Mouse (Mus musculus): ENCODE results near the gene Mrps34. TPM values are rescaled to one million over a fixed set of nuclear protein-coding genes. Genes with fewer than 3 reads are reported as not detected.
A peak's percentile ranks its signal among the peaks of the same experiment; 100 is the strongest.
"Not testable (repeated sequence)": the region's sequence is repeated elsewhere in the genome, so short reads cannot be mapped to it uniquely, and the experiment has no call there.

Mrps34 gene
- polyA plus RNA-seq, 1 experiment from 2014 or later = 136 TPM

- DNase-seq (ENCODE audit: low spot score) = no peak
Measured at GRCm38 (mm10) chr17:24898041-24898854, 3.3 kb downstream of the Mrps34 start.

GRCm38 (mm10) chr17:24899153-24899552 lies 4.2 kb downstream of the Mrps34 start:
- no peak for DNase-seq (ENCODE audit: low spot score)

GRCm38 (mm10) chr17:24900014-24900413 lies 5.1 kb downstream of the Mrps34 start:
- DNase-seq (ENCODE audit: low spot score) = no peak

GRCm38 (mm10) chr17:24902124-24902523 lies 7.2 kb downstream of the Mrps34 start:
- no peak for DNase-seq (ENCODE audit: low spot score)

- no peak for DNase-seq (ENCODE audit: low spot score)
Measured at GRCm38 (mm10) chr17:24902671-24903474, 8.0 kb downstream of the Mrps34 start.

GRCm38 (mm10) chr17:24903767-24904166 lies 8.9 kb downstream of the Mrps34 start:
- no peak for DNase-seq (ENCODE audit: low spot score)

GRCm38 (mm10) chr17:24907591-24907990 lies 12.7 kb downstream of the Mrps34 start:
- DNase-seq (ENCODE audit: low spot score) = no peak

- no peak for DNase-seq (ENCODE audit: low spot score)
Measured at GRCm38 (mm10) chr17:24913984-24914383, 19.1 kb downstream of the Mrps34 start.

GRCm38 (mm10) chr17:24923246-24923645 lies 28.3 kb downstream of the Mrps34 start:
- DNase-seq (ENCODE audit: low spot score) = no peak

GRCm38 (mm10) chr17:24929506-24929905 lies 34.6 kb downstream of the Mrps34 start:
- DNase-seq (ENCODE audit: low spot score) = no peak

GRCm38 (mm10) chr17:24932431-24932830 lies 37.5 kb downstream of the Mrps34 start:
- no peak for DNase-seq (ENCODE audit: low spot score)

GRCm38 (mm10) chr17:24933163-24933562 lies 38.2 kb downstream of the Mrps34 start:
- DNase-seq (ENCODE audit: low spot score) = no peak

GRCm38 (mm10) chr17:24934926-24935325 lies 40.0 kb downstream of the Mrps34 start:
- DNase-seq (ENCODE audit: low spot score) = no peak

GRCm38 (mm10) chr17:24935666-24936065 lies 40.8 kb downstream of the Mrps34 start:
- no peak for DNase-seq (ENCODE audit: low spot score)

- peak; percentile 93 for DNase-seq (ENCODE audit: low spot score)
Measured at GRCm38 (mm10) chr17:24936259-24937237, 41.6 kb downstream of the Mrps34 start, which contains the start of gene Mapk8ip3. Mapk8ip3 (minus strand) TSS chr17:24936977.

GRCm38 (mm10) chr17:24937266-24937665 lies 42.4 kb downstream of the Mrps34 start:
- no peak for DNase-seq (ENCODE audit: low spot score)

GRCm38 (mm10) chr17:24942453-24942852 lies 47.5 kb downstream of the Mrps34 start:
- DNase-seq (ENCODE audit: low spot score) = peak; percentile 11

GRCm38 (mm10) chr17:24943036-24943435 lies 48.1 kb downstream of the Mrps34 start:
- DNase-seq (ENCODE audit: low spot score) = no peak

- DNase-seq (ENCODE audit: low spot score) = not testable (repeated sequence)
Measured at GRCm38 (mm10) chr17:24943589-24943988, 48.7 kb downstream of the Mrps34 start.

Measured in thymus, postnatal 0 days (tissue).